Mouse (Mus musculus) large intestine, adult 2 months (tissue): ENCODE measurements at regions not wholly inside any gene's neighbourhood (a gene's known extent, or its start where the extent isn't known, plus 50 kb on each side); places are given as distances from the start of the nearest gene placed in this dataset.

Experiments
- DNase-seq: peaks from one replicate; pipeline ENCODE4 v3.0.0-alpha.2; 2012; ENCODE audit warnings: low read depth, low spot score
- WGBS: fragments of 180-500 bp; shearing (Covaris S2); methylation state at CpG from one replicate; pipeline ENCODE4 v1.1.7; 2018; 5-methylcytosine and 5-hydroxymethylcytosine counted together

DNA sequence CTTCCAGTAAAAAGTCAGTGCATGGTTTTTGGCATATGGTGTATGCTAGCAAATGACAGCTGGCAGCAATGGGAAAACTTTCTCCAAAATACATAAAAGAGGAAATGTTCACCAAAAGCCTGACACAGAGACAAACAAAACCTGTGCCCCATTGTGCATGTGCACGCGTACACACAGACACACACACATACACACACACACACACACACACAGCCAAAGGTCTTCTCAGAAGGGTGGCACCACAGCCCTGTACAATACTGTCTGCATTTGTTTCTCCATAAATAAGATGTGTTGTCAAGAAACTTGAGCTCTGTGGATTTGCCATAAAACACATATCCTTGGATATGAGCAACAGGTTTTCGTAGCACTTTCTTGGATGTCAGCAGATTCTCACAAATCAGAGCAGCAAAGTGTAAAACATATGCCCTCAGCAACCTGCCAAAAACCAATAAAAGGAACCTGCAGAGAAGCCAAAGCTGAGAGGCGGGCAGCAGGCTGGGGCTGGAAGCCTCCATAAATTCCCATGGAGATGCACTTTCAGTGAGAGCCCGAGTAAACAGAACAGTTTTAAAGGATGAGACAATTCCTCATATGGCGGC, 60.5 kb upstream of the Ddit4l start:
- 40% methylated on average over 6 of the region's 6 CpGs for WGBS
- DNase-seq: no peak

DNA sequence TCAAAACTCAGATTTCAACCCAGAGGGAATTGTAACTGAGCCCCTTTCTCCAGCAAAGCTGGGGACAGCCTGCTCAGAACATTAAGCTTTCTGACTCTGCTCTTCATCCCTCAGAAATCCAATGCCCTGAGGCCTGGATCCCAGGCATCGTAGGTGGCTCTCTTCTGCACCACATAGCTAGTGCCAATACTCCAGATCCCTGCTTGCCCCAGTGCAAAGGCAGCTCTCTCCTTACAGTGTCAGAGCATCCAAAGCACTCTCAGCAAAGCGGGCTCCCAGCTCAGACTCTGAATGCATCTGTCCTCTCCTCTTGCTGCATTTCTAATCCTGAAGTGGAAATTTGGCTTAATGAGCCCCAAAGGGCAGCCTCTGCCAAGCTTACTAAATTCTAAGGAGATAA, 59.4 kb upstream of the Ddit4l start:
- DNase-seq: no peak
- WGBS: 73% methylated on average over 2 of the region's 2 CpGs

DNA sequence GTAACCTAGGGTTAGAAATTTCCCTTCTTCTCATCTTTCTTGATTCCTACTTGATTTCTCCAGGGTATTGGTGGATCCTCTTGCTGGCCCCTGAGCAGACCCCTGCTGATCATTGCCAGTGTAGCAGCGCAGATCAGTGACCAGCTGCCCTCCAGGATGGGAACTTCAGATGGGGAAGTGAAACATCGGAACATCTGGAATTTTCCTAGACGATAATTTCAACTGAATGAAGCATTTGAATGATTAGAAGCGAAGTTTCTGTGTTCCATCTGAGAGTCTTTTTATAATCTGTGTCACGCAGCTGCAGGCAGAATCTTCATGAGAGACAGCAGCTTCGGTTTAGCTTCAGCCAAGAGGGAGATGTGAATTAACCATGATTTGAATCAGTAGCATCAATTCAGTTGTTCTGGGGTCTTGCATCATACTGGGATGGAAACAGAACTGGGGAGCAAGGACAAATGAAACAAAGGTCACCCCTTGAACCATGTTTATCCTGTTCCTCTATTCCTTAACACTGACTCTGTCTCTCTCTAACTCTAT, 57.8 kb upstream of the Ddit4l start:
- DNase-seq: no peak
- WGBS: 88% methylated on average over 6 of the region's 6 CpGs

DNA sequence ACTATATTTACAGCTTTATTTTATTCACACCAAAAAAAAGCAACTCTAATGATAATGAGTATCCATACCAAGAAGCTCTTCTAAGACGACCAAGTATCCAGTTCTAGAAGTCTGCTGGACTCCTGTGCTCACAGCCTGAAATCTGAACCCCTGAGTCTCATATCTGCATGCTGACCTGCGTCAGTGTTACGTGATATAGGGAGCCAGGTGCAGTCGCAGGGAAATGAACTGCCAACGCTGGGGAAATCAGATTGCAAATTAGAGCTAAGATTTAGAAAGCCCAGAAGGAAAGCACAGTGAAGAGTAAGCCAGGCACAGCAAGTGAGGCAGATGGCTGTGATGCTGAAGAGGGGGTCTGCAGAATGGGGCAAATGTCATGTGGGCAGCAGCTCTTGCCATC, 57.1 kb upstream of the Ddit4l start:
- 74% methylated on average over 5 of the region's 5 CpGs for WGBS
- no peak for DNase-seq

DNA sequence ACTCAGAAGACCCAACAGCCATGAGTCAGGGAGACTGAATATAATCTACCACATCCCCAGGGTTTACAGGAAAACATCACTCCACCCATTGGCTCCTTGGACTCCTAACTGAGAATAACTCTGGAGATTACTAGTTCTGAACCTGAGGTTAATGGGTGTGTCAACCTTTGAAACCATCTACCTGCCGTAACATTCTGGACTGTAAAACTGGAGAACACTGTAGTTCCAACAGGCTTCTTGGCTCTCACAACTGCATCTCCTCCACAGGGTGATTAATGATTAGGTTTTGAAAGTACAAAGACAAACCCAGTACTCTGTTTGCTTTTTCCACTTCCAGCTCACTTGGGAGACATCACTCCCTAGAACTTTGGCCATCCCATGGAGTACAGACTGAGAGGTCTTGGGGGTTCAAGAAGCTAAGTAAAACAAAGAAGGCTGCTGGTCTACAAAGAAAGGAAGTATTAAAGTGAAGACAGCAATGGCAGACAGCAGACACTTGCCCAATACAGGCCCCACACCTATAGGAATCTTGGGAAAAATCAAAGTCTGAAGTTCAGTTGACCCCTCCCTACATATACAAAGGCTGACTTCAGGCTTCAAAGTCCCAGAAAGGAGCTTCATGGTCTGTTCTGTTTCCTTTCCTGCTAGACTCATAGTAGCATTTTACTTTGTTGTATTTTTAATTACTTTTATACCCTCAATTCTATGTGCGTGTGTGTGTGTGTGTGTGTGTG, 52.7 kb upstream of the Ddit4l start:
- peak; percentile 43 for DNase-seq
- WGBS: 42% methylated on average over 2 of the region's 2 CpGs
